Mouse (Mus musculus) heart, adult 2 months (tissue): ENCODE data around the gene Lama5.

Source experiments
- CTCF ChIP-seq: fragments of 200-600 bp; IDR thresholded peaks from 2 replicates; pipeline ENCODE4 v1.8.1; 2022; ENCODE audit warnings: antibody characterized with exemption, mild to moderate bottlenecking, moderate library complexity
- POLR2A ChIP-seq: fragments of 200-500 bp; IDR thresholded peaks from 2 replicates; pipeline ENCODE4 v1.6.1; 2011; ENCODE audit warnings: mild to moderate bottlenecking, low read depth, low read length, control low read depth; ENCODE audit not compliant: insufficient read depth

DNA sequence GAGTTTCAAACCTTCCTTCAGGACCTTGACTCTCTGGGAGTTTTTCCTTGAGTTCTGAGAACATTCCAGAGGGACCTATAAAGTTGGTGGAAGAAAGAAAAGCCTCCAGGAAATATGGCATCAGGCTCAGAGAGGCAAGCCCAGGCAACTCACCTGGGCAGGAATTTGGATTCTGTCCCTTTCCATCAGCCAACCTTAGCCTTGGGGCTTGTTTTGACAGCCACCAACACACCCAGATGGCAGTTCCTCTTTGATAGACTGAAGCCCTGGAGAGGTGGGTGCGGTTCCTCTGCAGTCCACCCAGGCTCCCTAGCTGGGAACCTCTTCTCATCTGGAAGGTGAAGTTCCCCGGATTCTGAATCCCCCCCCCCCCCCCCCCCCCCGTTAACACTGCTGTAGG lies 10.8 kb upstream of the Lama5 start:
- no peak for TF ChIP-seq CTCF
- TF ChIP-seq POLR2A, result no peak
